Mouse (Mus musculus) forebrain, embryonic 11.5 days (tissue): ENCODE measurements around the gene Siva1. TPM values are rescaled to one million over a fixed set of nuclear protein-coding genes. Genes with fewer than 3 reads are reported as not detected.

Experiments used
- ATAC-seq: fragments of 200-750 bp; cut with Nextera tagmentation; replicated peaks from 2 replicates; pipeline ENCODE4 v1.8.0; 2017; ENCODE audit warnings: moderate TSS enrichment; ENCODE audit not compliant: low FRiP score
- DNase-seq: peaks from one replicate; pipeline ENCODE4 v3.0.0-alpha.2; 2017; ENCODE audit warnings: low spot score
- H3K27ac ChIP-seq: fragments of 300-500 bp; sonication (generic); 2 replicates; pipeline ENCODE4 v1.5.1; 2014; ENCODE audit warnings: low read depth, low read length
- H3K27me3 ChIP-seq: fragments of 300-500 bp; sonication (generic); 2 replicates; pipeline ENCODE4 v1.6.1; 2014; ENCODE audit warnings: mild to moderate bottlenecking, low read length, mixed read lengths; ENCODE audit not compliant: control insufficient read depth, insufficient read depth
- H3K36me3 ChIP-seq: fragments of 300-500 bp; sonication (generic); 2 replicates; pipeline ENCODE4 v1.6.1; 2014; ENCODE audit warnings: mild to moderate bottlenecking, low read length, moderate library complexity, mixed read lengths; ENCODE audit not compliant: control insufficient read depth, insufficient read depth
- H3K4me1 ChIP-seq: fragments of 300-500 bp; sonication (generic); replicated peaks from 2 replicates; pipeline ENCODE4 v1.6.1; 2014; ENCODE audit warnings: low read length, mixed read lengths; ENCODE audit not compliant: control insufficient read depth, insufficient read depth
- H3K4me2 ChIP-seq: fragments of 300-500 bp; sonication (generic); 2 replicates; pipeline ENCODE4 v1.6.1; 2014; ENCODE audit warnings: low read depth, mild to moderate bottlenecking, low read length, moderate library complexity, mixed read lengths; ENCODE audit not compliant: severe bottlenecking
- H3K4me3 ChIP-seq: fragments of 300-500 bp; sonication (generic); 2 replicates; pipeline ENCODE4 v1.5.1; 2014; ENCODE audit warnings: low read depth, low read length
- H3K9ac ChIP-seq: fragments of 300-500 bp; sonication (generic); 2 replicates; pipeline ENCODE4 v1.6.1; 2014; ENCODE audit warnings: low read length
- H3K9me3 ChIP-seq: fragments of 300-500 bp; sonication (generic); 2 replicates; pipeline ENCODE4 v1.6.1; 2016; ENCODE audit warnings: low read length, mixed read lengths; ENCODE audit not compliant: control insufficient read depth
- WGBS: fragments of 180-500 bp; shearing (Covaris S2); extraction: QIAGEN DNeasy Blood & Tissue Kit; methylation state at CpG from one replicate; pipeline ENCODE4 v1.1.7; 2014; 5-methylcytosine and 5-hydroxymethylcytosine counted together
- polyA plus RNA-seq: library from polyadenylated mRNA; unstranded; fragments of >200 nt; fragmentation: Nextera tagmentation; extraction: Ambion mirVana; gene quantifications from 2 replicates; pipeline ENCODE4 v1.2.1, GENCODE M21; 2014

Gene Siva1
- polyA plus RNA-seq, 1 experiment from 2014 or later: 227 TPM

DNA sequence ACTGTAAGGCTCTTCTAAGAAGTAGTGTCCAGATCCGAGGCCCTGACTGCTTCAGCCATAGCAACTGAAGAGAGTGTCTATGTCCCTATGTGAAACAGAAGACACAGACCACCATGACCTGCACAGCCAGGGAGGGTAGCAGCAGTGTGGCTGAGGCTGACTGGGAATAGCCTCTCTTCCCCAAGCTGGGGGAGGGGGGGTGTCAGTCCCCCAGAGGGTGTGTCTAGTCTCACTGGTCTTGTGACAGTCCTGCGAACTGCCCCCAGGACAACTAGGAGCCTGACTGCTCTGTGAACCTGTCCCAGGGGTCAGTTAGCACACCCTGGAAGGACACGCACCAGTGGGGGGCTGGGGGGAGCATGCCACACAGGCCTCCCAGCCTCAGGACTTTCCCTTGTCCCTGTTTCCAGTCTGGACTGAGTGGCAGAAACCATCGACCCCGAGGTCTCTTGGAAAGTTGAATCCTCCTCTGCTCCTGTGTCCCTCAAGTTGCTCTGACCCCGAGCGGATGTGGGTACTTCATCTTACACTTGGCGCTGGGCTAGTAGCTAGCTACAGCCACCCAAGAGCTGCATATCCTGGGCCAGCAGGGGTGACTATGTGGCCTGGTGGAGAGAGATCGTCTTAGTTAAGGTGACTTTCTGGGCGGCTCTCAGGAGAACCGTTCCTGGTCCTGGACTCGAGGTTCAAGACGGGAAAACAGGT is 25.3 kb upstream of the Siva1 start:
- ATAC-seq (no peak), DNase-seq (no peak)
- peak overlapping the region; percentile 48; the same call in 1 of the 2 replicates for H3K4me3 ChIP-seq
- no peaks in the 10 kb centered on the region for H3K9me3 ChIP-seq
- H3K9ac ChIP-seq: peak overlapping the region; percentile 72
- 28% methylated on average over 13 of the region's 13 CpGs for WGBS
- H3K4me1 ChIP-seq: peaks cover 12% of the 10 kb centered on the region; the same call in 1 of the 2 replicates
- H3K27me3 ChIP-seq: peaks cover 16% of the 10 kb centered on the region
- H3K36me3 ChIP-seq: no peaks in the 10 kb centered on the region
- H3K4me2 ChIP-seq: peak overlapping the region; percentile 97
- no peak overlapping the region for H3K27ac ChIP-seq

DNA sequence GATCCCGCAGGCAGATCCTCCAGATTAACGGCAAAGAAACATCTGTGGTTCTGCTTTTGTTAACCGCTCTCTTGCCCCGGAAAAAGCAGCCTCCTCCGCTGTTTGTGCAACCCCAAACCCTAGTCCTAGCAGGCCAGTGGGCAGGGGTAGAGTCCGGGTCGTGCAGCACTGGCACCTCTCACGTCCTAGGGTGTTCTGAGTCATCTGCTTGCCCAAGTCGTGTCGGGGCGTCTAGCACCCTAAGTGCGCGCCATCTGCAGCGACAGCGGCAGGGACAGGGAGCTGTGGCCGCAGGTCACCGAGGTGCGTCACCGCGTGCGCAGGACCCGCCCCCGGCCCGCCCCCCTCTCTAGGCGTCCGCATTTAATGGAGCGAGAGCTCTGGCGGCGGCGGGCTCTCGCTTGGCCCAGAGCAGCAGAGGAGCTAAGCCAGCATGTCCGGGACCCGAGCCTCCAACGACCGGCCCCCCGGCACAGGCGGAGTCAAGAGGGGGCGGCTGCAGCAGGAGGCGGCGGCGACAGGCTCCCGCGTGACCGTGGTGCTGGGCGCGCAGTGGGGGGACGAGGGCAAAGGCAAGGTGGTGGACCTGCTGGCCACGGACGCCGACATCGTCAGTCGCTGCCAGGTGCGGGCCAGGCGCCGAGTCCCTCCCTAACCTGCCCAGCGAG is 24.7 kb upstream of the Siva1 start, which contains the start of gene Adssl1:
TSS of gene Adssl1 (plus strand) at position 360 of the 668 bp plus-strand sequence.
- Histone ChIP-seq H3K4me3 (peak within 1 kb of the TSS; percentile 48), H3K9me3 (no peaks in the 10 kb centered on the region), H3K27ac (no peak within 1 kb of the TSS), H3K36me3 (no peaks in the 10 kb centered on the region), H3K27me3 (peaks cover 16% of the 10 kb centered on the region), H3K9ac (peak within 1 kb of the TSS; percentile 72), H3K4me2 (peak within 1 kb of the TSS; percentile 97), H3K4me1 (peaks cover 12% of the 10 kb centered on the region; the same call in 1 of the 2 replicates)
- DNase-seq: peak; percentile 81
- ATAC-seq: peak; percentile 52
- under 1% methylated on average over 55 of the region's 56 CpGs for WGBS

DNA sequence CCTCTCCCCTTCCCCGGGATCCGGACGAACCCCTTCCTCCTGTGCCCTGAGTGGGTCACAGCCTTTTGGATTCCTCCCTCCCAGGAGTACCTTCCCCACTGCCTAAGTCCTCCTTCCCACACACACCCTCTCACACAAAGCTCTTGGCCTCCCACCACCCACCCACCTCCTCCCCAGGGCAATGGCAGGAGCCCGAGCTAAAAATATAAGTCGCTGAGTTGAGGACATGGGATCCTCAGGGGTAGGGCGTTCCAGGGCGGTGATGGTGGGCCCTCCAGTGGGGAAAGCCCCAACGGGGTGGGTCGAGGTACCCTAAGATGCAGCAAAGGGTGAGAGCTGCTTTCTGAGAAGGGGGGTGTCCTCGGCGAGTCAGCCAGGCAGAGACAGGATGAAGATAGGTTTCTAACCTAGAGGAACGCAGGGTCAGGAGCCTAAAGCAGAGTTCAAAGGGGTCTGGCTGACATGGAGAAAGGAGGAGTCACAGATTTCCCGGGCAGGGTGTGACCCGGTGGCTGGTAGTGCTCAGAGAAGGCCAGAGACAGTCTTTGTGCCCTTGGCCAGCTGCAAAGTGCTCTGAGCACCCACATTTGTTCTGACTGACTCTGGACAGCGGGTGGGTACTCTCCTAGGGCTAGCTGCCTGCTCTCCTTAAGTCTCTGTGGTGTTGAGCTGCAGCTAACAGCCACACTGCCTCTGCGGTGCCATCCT is 24.0 kb upstream of the Siva1 start:
- no peaks in the 10 kb centered on the region for H3K9me3 ChIP-seq
- H3K27me3 ChIP-seq: peaks cover 16% of the 10 kb centered on the region
- WGBS: 12% methylated on average over 16 of the region's 16 CpGs
- H3K4me3 ChIP-seq: peak overlapping the region; percentile 48
- DNase-seq: no peak
- H3K9ac ChIP-seq: peak overlapping the region; percentile 72
- ATAC-seq: 0 out of 2 replicates have a peak, but pooled peaks have one; percentile 1
- H3K4me1 ChIP-seq: peaks cover 12% of the 10 kb centered on the region; the same call in 1 of the 2 replicates
- no peaks in the 10 kb centered on the region for H3K36me3 ChIP-seq
- H3K27ac ChIP-seq: no peak overlapping the region
- H3K4me2 ChIP-seq: peak overlapping the region; percentile 97

DNA sequence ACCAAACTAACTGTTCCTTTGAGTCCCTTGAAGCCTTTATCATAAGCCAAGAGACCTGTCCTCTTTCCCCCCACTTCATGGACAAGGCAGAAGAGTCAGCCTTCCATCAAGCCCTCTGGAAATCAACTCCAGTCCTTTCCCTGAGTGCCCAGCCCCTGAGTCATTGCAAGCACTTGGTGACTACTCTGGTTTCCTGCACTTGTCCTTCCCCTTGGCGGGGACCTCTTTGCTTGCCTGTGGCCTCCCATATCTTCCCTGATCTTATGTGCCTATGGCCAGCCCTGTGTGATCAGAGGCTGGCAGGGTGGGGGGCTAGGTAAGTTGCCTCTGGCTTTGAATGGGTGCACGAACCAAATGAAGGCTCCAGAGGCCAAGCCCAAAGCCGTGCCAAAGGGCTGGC is 22.6 kb upstream of the Siva1 start:
- Histone ChIP-seq H3K4me3 (no peak overlapping the region), H3K27me3 (peaks cover 16% of the 10 kb centered on the region), H3K9me3 (no peaks in the 10 kb centered on the region), H3K4me1 (peaks cover 12% of the 10 kb centered on the region; the same call in 1 of the 2 replicates), H3K27ac (no peak overlapping the region), H3K4me2 (no peak overlapping the region), H3K36me3 (no peaks in the 10 kb centered on the region), H3K9ac (no peak overlapping the region)
- ATAC-seq (no peak), DNase-seq (no peak)
- WGBS: 79% methylated on average over 3 of the region's 3 CpGs

DNA sequence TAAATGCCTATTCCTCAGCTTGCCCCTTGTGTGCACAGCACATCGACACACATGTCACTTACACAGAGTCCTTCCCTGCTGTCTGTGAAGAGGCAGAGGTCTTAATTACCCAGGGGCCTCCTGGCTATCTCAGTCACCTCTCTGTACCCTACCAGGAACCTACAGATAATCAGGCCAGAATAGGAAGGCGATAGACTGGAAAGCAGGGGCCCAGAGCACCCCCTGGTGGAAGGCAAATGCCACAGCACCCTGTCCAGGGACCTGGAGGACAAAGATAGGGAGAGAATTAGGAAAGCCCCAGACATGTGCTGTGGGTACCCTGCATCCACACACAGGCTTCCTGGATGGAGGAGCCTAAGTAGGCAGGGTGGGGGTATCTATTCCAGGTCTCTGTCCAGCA is 20.7 kb upstream of the Siva1 start:
- H3K4me1 ChIP-seq: peaks cover 12% of the 10 kb centered on the region; the same call in 1 of the 2 replicates
- no peak overlapping the region for H3K27ac ChIP-seq
- no peak overlapping the region for H3K4me2 ChIP-seq
- peak; percentile 34 for ATAC-seq
- H3K4me3 ChIP-seq: no peak overlapping the region
- peaks cover 15% of the 10 kb centered on the region for H3K27me3 ChIP-seq
- peak; percentile 89 for DNase-seq
- H3K9me3 ChIP-seq: no peaks in the 10 kb centered on the region
- no peak overlapping the region for H3K9ac ChIP-seq
- 23% methylated on average over 2 of the region's 2 CpGs for WGBS
- H3K36me3 ChIP-seq: no peaks in the 10 kb centered on the region

DNA sequence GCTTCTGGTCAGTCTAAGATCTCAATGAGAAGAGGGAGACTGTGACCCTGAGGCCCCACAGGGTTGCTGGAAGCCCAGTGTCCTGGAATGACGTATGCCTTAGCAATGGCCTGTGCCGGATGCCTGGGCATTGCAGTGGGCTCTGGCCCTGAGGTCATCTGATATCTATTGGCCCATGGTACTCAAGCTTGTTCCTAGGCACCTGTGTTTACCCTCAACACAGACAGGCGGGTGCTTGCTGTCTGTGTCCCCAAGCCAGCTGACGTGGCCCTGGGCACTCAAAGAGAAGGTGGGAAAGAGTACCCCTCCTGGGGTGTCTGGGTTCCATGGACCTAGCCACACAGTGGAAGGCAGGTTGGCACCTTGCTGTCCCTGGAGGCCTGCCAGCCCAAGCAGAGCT is 18.8 kb upstream of the Siva1 start:
- DNase-seq (no peak), ATAC-seq (no peak)
- Histone ChIP-seq H3K4me2 (no peak overlapping the region), H3K27me3 (peaks cover 7% of the 10 kb centered on the region; the same call in 1 of the 2 replicates), H3K9me3 (no peaks in the 10 kb centered on the region), H3K9ac (no peak overlapping the region), H3K27ac (no peak overlapping the region), H3K4me3 (no peak overlapping the region), H3K4me1 (peaks cover 4% of the 10 kb centered on the region), H3K36me3 (no peaks in the 10 kb centered on the region)
- WGBS: 88% methylated on average over 4 of the region's 4 CpGs

DNA sequence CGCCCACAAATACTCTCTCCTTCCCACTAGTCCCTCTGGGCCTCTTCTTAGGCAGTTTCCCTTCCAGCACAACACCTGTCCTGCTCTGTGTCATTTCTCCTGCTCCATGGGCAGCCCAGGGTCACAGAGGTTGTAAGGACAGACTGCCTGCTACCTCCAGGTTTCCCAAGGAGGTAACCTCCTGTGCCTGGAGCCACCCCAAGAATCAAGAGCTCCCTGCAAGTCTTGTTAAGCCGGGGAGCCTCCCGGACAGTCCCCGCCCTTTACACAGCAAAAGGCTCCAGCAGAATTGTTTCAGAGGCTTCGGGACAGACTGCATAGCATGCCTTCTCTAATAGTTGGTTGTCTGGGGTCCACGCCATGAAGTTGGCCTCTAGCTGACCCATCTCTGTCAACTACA is 18.0 kb upstream of the Siva1 start:
- Histone ChIP-seq H3K27me3 (no peaks in the 10 kb centered on the region; the same call in 1 of the 2 replicates), H3K4me3 (no peak overlapping the region), H3K4me1 (peaks cover 4% of the 10 kb centered on the region; the same call in 1 of the 2 replicates), H3K36me3 (no peaks in the 10 kb centered on the region), H3K9me3 (no peaks in the 10 kb centered on the region), H3K9ac (no peak overlapping the region), H3K27ac (no peak overlapping the region), H3K4me2 (no peak overlapping the region)
- ATAC-seq (no peak), DNase-seq (no peak)
- 88% methylated on average over 6 of the region's 6 CpGs for WGBS

DNA sequence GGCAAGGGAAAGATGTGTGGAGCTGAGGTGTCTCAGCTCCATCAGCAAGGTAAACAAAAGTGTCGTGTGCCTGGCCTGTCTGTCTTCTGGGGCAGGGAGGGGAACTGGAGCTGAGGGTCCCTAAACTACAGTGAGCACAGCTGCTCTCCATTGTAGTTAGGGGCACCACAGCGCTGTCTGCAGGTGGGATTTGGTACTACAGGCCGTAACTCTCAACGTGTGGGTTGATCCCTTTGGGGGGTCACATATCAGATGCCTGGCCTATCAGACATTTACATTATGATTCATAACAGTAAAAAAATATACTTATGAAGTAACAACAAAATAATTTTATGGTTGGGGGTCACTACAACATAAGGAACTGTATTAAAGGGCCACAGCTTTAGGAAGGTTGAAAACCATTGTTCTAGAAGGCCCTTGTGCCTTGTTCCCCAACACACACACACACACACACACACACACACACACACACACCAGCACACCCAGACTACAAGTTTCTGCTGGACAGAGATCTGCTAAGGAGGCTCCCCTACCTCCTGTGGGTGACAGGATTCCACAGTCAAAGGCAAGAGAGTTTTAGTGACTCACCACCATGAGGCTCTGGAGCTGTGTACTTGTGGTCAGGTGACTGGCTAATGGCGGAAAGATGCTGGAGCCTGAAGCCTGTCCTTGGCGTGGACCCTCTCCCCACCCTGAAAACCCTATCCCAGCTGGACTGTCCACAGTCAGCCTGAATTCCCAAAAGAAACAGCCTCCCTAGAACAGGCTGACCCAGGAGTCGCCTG is 17.2 kb upstream of the Siva1 start:
- no peak overlapping the region for H3K9ac ChIP-seq
- peaks cover 4% of the 10 kb centered on the region; the same call in 1 of the 2 replicates for H3K4me1 ChIP-seq
- H3K9me3 ChIP-seq: no peaks in the 10 kb centered on the region
- no peaks in the 10 kb centered on the region for H3K36me3 ChIP-seq
- no peak overlapping the region for H3K4me2 ChIP-seq
- 64% methylated on average over 7 of the region's 7 CpGs for WGBS
- no peaks in the 10 kb centered on the region for H3K27me3 ChIP-seq
- H3K27ac ChIP-seq: no peak overlapping the region
- ATAC-seq (no peak), DNase-seq (no peak)
- H3K4me3 ChIP-seq: no peak overlapping the region
